Mouse (Mus musculus) G1E (cell line): ENCODE results near the gene Prokr1.

Experiments
- CTCF ChIP-seq: IDR thresholded peaks from 2 replicates; pipeline ENCODE4 v1.5.1; 2012; ENCODE audit warnings: low read depth, low read length, inconsistent platforms, mixed read lengths
- TAL1 ChIP-seq: conservative IDR thresholded peaks from 2 replicates; pipeline ENCODE4 v1.6.1; 2012; ENCODE audit warnings: low read depth, low read length, inconsistent platforms, mixed read lengths

DNA sequence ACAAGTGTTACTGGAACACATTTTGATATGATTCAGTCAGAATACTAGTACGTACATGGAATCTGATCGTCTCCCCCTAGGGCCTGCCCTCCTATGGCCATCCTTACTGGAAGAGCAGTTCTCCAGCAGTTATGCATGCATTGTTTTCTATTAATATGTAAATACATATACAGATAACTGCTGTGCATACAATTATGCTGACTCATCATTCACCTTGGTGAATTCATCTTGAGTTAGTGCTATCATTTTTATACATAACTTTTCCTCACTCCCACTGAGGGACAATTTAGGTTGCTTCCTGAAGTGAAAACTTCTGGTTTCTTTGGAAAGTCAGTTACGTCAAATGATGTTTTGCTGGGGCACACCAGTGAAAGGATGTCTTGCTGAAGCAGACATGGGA is 32.6 kb upstream of the Prokr1 start:
- TF ChIP-seq CTCF, result no peak
- no peak for TF ChIP-seq TAL1
